Mouse (Mus musculus) liver, embryonic 11.5 days (tissue): ENCODE measurements around the gene Angptl2. TPM values are rescaled to one million over a fixed set of nuclear protein-coding genes. Genes with fewer than 3 reads are reported as not detected.

Experiments
- ATAC-seq: fragments of 200-750 bp; cut with Nextera tagmentation; replicated peaks from 2 replicates; pipeline ENCODE4 v1.8.0; 2017; ENCODE audit warnings: moderate number of reproducible peaks, mild to moderate bottlenecking, moderate TSS enrichment, moderate library complexity; ENCODE audit not compliant: low FRiP score
- DNase-seq: peaks from one replicate; pipeline ENCODE4 v3.0.0-alpha.2; 2017; ENCODE audit warnings: low spot score
- H3K27ac ChIP-seq: fragments of 300-500 bp; sonication (generic); 2 replicates; pipeline ENCODE4 v1.5.1; 2014; ENCODE audit warnings: mild to moderate bottlenecking, low read depth, low read length, control low read depth
- H3K27me3 ChIP-seq: fragments of 300-500 bp; sonication (generic); replicated peaks from 2 replicates; pipeline ENCODE4 v1.6.1; 2014; ENCODE audit warnings: low read length, mixed read lengths; ENCODE audit not compliant: control insufficient read depth, insufficient read depth
- H3K36me3 ChIP-seq: fragments of 300-500 bp; sonication (generic); 2 replicates; pipeline ENCODE4 v1.6.1; 2014; ENCODE audit warnings: mild to moderate bottlenecking, low read length, moderate library complexity, mixed read lengths; ENCODE audit not compliant: control insufficient read depth, insufficient read depth
- H3K4me1 ChIP-seq: fragments of 300-500 bp; sonication (generic); replicated peaks from 2 replicates; pipeline ENCODE4 v1.6.1; 2014; ENCODE audit warnings: low read length, mixed read lengths; ENCODE audit not compliant: control insufficient read depth, insufficient read depth
- H3K4me2 ChIP-seq: fragments of 300-500 bp; sonication (generic); 2 replicates; pipeline ENCODE4 v1.6.1; 2014; ENCODE audit warnings: mild to moderate bottlenecking, control low read depth, moderate library complexity
- H3K4me3 ChIP-seq: fragments of 300-500 bp; sonication (generic); 2 replicates; pipeline ENCODE4 v1.5.1; 2014; ENCODE audit warnings: low read depth, low read length, control low read depth
- H3K9ac ChIP-seq: fragments of 300-500 bp; sonication (generic); 2 replicates; pipeline ENCODE4 v1.6.1; 2014; ENCODE audit warnings: low read depth, low read length, control low read depth
- H3K9me3 ChIP-seq: fragments of 300-500 bp; sonication (generic); 2 replicates; pipeline ENCODE4 v1.6.1; 2016; ENCODE audit warnings: low read length, inconsistent platforms, mixed read lengths; ENCODE audit not compliant: control insufficient read depth
- WGBS: fragments of 180-500 bp; shearing (Covaris S2); extraction: QIAGEN DNeasy Blood & Tissue Kit; methylation state at CpG from one replicate; pipeline ENCODE4 v1.1.7; 2014; 5-methylcytosine and 5-hydroxymethylcytosine counted together
- polyA plus RNA-seq: library from polyadenylated mRNA; unstranded; fragments of >200 nt; fragmentation: Nextera tagmentation; extraction: Ambion mirVana; gene quantifications from 2 replicates; pipeline ENCODE4 v1.2.1, GENCODE M21; 2014

The Angptl2 gene
- polyA plus RNA-seq, 1 experiment from 2014 or later = 11.3 TPM

DNA sequence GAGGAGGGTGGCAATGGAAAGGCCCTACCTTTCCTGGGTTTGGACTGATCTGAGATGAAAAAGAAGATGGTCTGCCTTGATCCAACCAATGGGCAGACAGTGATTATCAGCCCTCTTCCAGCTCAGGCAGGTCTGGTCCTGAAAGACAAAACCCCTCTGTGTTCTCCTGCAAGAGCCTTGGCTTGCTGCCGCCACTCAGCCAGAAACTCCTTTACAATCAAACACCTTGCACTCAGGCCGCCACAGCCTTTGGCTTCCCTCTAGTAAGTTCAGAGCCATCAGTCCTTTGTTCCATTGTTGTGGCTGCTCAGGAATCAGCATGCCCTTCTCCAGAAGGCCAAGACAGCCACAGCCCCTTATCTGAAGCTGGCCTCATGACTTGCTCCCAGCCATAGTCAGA is 15.9 kb downstream of the Angptl2 start:
- no peak overlapping the region for H3K4me3 ChIP-seq
- no peak for ATAC-seq
- H3K27me3 ChIP-seq = no peaks in the 10 kb centered on the region
- H3K9ac ChIP-seq = no peak overlapping the region
- H3K27ac ChIP-seq = no peak overlapping the region
- WGBS = 75% methylated on average over 2 of the region's 2 CpGs
- no peak overlapping the region for H3K4me2 ChIP-seq
- no peaks in the 10 kb centered on the region for H3K4me1 ChIP-seq
- no peaks in the 10 kb centered on the region for H3K9me3 ChIP-seq
- no peak for DNase-seq
- H3K36me3 ChIP-seq = no peaks in the 10 kb centered on the region

DNA sequence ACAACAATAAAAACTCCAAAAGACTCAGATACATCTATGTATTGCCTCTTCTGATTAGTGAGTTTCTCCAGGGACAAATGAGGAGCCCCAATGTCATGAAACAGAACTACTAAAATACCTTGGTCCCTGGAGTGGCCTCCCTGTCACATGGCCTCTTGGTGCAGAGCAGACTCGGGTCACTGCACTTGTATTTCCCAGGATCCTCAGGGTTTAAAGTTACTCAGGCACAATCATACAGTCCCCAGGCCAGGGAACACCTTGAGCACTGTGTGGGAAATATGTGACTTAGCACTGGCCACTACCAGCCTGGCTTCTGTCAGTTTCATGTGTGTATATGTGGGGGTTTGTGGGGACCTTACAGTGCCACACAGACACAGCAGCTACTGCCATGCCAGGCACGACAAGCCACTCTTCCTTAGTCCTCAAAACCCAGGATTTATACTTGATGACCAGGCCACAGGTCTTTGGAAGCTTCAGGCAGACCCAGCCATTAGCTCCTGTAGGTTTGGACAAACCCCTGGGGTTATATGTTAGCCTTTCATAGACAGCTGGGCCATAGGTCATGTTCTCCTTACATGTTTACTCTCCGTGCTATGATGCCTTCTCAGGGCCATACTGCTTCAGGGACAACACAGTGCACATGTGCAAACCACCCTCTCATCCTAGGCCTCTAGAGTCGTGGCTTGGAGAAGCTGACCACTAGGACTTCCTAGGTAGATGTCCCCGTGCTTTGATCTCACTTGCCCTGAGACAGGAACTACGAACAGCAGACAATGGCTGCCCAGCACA is 17.1 kb downstream of the Angptl2 start:
- 71% methylated on average over 6 of the region's 6 CpGs for WGBS
- no peak for ATAC-seq

DNA sequence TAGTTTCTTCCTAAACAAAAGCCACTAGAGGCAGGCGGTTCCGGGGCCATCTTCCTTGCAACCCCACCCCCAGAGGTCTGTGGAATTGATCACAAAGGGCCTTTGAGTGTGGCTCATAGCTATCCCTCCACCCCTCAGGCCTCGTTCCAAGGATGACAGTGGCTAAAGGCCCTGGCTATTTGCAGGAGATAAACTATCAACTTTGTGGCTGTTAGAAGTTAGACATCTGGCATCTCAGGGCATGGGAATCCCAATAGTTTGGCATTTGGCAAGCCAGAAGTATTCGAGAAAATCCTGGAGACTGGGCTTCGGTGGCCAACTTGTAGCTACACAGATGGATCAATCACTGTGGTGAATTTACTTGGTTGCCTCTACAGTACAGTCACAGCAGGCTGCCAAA is 18.0 kb downstream of the Angptl2 start:
- Histone ChIP-seq H3K4me1 (no peaks in the 10 kb centered on the region), H3K4me3 (no peak overlapping the region), H3K4me2 (no peak overlapping the region), H3K9me3 (no peaks in the 10 kb centered on the region), H3K36me3 (no peaks in the 10 kb centered on the region), H3K27ac (no peak overlapping the region), H3K9ac (no peak overlapping the region), H3K27me3 (no peaks in the 10 kb centered on the region)
- ATAC-seq = no peak
- no peak for DNase-seq
- 78% methylated on average over 5 of the region's 5 CpGs for WGBS

More for the DNA sequence above, 17.1 kb downstream of the Angptl2 start:
- Histone ChIP-seq H3K9me3 (no peaks in the 10 kb centered on the region), H3K9ac (no peak overlapping the region), H3K27ac (no peak overlapping the region), H3K36me3 (no peaks in the 10 kb centered on the region), H3K4me2 (no peak overlapping the region), H3K4me1 (no peaks in the 10 kb centered on the region), H3K27me3 (no peaks in the 10 kb centered on the region), H3K4me3 (no peak overlapping the region)
- no peak for DNase-seq

DNA sequence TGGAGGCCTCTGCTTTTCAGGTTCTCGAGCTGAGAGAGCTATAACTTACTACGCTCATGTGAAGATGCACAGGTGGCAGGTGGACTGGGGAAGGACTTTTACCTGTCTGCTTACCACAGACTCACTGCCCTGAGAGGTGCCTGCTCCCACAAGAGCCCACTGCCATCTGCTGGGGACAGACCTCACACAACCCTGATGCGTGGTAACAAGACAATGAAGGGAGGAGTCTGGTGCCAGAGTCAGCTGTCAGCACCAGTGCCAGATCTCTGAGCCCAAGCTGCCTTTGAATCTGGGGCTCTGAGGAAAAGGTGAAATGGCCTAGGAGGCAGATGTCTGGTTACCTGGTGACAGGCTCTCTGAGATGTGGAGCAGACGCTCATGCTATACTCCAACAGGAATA is 19.0 kb downstream of the Angptl2 start:
- no peak overlapping the region for H3K27ac ChIP-seq
- no peak overlapping the region for H3K9ac ChIP-seq
- WGBS = 82% methylated on average over 4 of the region's 4 CpGs
- DNase-seq = no peak
- H3K36me3 ChIP-seq = no peaks in the 10 kb centered on the region
- no peaks in the 10 kb centered on the region for H3K27me3 ChIP-seq
- no peak overlapping the region for H3K4me3 ChIP-seq
- no peaks in the 10 kb centered on the region for H3K4me1 ChIP-seq
- H3K9me3 ChIP-seq = no peaks in the 10 kb centered on the region
- ATAC-seq = no peak
- no peak overlapping the region for H3K4me2 ChIP-seq

DNA sequence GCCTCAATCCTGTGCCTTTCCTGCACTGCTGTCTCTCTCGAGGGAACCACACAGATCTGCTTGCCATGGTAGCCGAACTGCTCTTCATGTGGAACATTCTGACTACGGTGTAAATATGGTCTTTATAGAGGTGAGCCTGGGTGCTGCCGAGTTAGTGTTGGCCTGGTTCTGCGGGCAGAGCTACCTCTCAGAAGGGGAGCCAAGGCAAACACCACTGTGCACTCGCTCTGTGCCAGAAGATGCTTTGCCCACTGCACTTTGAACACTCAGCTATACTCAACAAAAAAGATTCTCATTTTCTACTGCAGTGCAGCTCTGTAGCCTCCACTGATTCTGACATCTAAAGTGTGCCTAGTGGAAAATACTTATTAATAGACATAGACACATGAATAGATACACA is 21.7 kb downstream of the Angptl2 start:
- no peak overlapping the region for H3K27ac ChIP-seq
- H3K9me3 ChIP-seq = no peaks in the 10 kb centered on the region
- H3K4me1 ChIP-seq = no peaks in the 10 kb centered on the region
- no peak overlapping the region for H3K9ac ChIP-seq
- no peaks in the 10 kb centered on the region for H3K27me3 ChIP-seq
- 87% methylated on average over 6 of the region's 6 CpGs for WGBS
- ATAC-seq (no peak), DNase-seq (no peak)
- no peaks in the 10 kb centered on the region for H3K36me3 ChIP-seq
- no peak overlapping the region for H3K4me3 ChIP-seq
- H3K4me2 ChIP-seq = no peak overlapping the region

DNA sequence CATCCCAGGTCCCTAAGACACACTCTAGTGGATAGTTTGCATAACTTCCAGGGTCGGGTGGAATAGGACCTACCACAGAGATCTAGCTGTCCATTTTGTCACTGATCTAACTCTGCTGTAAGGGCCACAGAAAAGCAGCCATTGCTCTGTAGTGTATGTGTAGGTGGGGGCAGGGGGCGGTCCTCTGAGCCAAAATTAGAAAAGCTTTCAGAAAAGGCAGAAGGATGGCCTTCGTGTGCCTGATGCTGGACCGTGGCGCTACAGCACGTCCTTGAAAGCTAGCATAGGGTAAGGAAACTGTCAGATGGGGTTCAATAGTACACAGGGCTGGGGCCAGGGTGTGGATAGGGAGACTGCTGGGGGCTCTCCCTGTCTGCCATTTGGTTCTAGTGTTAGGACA is 29.0 kb downstream of the Angptl2 start:
- WGBS = 73% methylated on average over 6 of the region's 6 CpGs
- ATAC-seq (no peak), DNase-seq (no peak)
- peaks cover 2% of the 10 kb centered on the region; the same call in 1 of the 2 replicates for H3K4me1 ChIP-seq
- H3K36me3 ChIP-seq = no peaks in the 10 kb centered on the region
- H3K27ac ChIP-seq = no peak overlapping the region
- no peak overlapping the region for H3K4me3 ChIP-seq
- H3K27me3 ChIP-seq = no peaks in the 10 kb centered on the region
- no peak overlapping the region for H3K9ac ChIP-seq
- no peak overlapping the region for H3K4me2 ChIP-seq
- no peaks in the 10 kb centered on the region for H3K9me3 ChIP-seq

DNA sequence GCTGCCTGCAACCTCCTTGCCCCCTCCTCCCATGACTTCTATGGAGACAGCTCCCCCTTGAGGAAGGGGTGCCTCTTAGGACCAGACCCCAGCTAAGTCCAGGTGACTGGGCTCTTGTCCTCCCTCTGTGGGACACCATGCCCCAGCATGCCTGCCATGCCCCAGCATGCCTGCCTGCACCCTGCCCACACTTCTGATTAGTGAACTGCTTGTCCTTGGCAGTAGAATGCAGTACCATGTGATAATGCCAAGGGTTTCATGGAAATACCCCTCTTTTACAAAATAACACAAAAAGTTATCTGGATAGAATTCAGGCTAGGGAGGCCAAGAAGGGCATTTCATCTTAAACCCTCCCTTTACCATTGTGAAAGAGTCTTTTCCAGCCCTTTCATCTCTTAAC is 29.5 kb downstream of the Angptl2 start:
- no peak overlapping the region for H3K4me2 ChIP-seq
- H3K4me1 ChIP-seq = peaks cover 6% of the 10 kb centered on the region; the same call in 1 of the 2 replicates
- DNase-seq (no peak), ATAC-seq (no peak)
- no peak overlapping the region for H3K4me3 ChIP-seq
- H3K27me3 ChIP-seq = no peaks in the 10 kb centered on the region
- H3K27ac ChIP-seq = no peak overlapping the region
- no peak overlapping the region for H3K9ac ChIP-seq
- H3K9me3 ChIP-seq = no peaks in the 10 kb centered on the region
- no peaks in the 10 kb centered on the region for H3K36me3 ChIP-seq

DNA sequence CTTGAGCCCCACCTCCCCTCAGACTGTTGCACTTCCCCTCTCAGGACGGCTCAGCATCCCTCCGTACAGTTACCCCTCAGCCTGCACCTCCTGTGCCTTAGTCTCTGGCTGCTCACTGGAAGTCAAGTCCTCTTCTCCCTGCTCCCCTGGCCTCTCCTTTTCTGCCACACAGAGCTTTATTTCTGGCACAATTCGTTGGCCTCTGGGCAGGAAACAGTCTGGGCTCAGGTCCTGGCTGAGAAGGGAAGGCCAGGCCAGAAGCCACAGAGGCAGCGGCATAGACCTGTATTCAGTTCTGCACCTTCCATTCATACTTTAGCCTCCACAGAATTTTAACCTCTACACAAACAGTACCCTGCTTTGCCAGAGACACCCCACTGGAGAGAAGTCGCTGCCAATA is 31.0 kb downstream of the Angptl2 start:
- Histone ChIP-seq H3K9ac (no peak overlapping the region), H3K4me1 (peaks cover 7% of the 10 kb centered on the region; the same call in 1 of the 2 replicates), H3K27ac (no peak overlapping the region), H3K4me3 (no peak overlapping the region), H3K9me3 (no peaks in the 10 kb centered on the region), H3K36me3 (no peaks in the 10 kb centered on the region), H3K27me3 (no peaks in the 10 kb centered on the region), H3K4me2 (no peak overlapping the region)
- no peak for DNase-seq
- WGBS = 76% methylated on average over 5 of the region's 5 CpGs
- no peak for ATAC-seq

DNA sequence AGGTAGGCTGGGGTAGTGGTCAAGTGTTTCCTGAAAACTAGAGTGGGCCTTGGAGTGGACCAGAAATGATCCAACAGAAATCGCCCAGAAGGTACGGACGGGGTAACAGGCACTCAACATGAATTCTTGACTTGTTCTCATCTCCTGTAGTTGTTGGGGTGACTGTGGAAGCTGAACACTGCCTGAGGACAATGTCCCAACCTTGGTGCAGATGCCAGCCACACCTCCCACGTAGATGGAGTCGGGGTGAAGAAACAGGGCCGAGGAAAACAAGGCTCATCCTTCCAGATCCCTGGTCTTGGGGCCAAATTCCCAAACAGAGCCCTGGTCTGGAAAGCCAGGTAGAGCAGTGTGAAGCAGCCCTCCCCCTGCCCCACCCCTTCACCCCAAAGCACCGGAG is 32.7 kb downstream of the Angptl2 start:
- Histone ChIP-seq H3K36me3 (no peaks in the 10 kb centered on the region), H3K9ac (no peak overlapping the region), H3K4me3 (no peak overlapping the region), H3K27ac (no peak overlapping the region), H3K4me2 (no peak overlapping the region), H3K9me3 (no peaks in the 10 kb centered on the region), H3K27me3 (no peaks in the 10 kb centered on the region), H3K4me1 (peaks cover 10% of the 10 kb centered on the region)
- DNase-seq (no peak), ATAC-seq (no peak)
- WGBS = 90% methylated on average over 7 of the region's 7 CpGs
